Mouse (Mus musculus): Measurements from ENCODE around the gene Dpp4.
A peak's percentile ranks its signal among the peaks of the same experiment; 100 is the strongest.

The Dpp4 gene

GRCm38 (mm10) chr2:62362211-62362610 lies 49.8 kb downstream of the Dpp4 start:
- DNase-seq (ENCODE audit: low spot score in 2 of 2), result no peak

GRCm38 (mm10) chr2:62361514-62361913 lies 50.5 kb downstream of the Dpp4 start:
- no peak for DNase-seq (ENCODE audit: low spot score in 2 of 2)

DNA sequence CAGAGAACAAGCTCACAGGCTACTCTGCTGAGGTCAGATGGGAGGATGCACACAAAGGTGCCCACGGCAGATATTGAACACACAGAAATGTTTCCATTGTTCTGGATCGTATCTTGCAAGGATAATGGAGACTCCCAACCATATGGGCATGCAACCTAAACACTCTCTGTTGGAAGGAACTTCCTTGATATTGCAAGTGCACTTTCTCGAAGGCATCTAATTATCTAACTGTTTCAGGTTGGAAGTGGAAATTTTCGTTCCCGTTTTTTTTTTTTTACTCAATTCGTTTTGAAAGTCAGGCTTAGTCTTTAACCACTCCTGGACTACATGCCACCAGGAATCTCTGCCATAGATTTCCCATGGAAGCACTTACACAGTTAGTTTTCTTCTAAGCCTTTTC lies 51.2 kb downstream of the Dpp4 start:
- no peak for DNase-seq (ENCODE audit: low spot score in 2 of 2)

DNA sequence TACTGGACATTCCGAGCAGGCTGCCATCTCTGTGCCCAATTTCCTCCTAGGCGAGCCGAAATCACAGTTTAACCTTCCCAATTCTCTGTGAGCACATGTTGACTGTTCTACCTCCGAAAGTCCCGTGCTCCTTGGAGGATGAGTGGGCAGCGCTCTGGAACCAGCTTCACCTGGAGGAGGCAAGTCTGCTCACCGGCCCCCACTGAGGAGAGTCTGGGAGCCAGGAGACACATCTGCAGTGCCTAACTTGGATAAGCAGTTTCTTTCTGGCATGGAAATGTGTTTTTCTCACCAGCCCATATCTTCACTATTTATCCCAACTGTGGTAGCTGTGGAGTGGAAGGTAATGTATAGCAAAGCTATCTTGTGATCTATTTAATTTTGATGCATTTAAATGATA lies 54.8 kb downstream of the Dpp4 start:
- no peak for DNase-seq (ENCODE audit: low spot score in 2 of 2)

GRCm38 (mm10) chr2:62356606-62357005 lies 55.4 kb downstream of the Dpp4 start:
- no peak for DNase-seq (ENCODE audit: low spot score in 2 of 2)

DNA sequence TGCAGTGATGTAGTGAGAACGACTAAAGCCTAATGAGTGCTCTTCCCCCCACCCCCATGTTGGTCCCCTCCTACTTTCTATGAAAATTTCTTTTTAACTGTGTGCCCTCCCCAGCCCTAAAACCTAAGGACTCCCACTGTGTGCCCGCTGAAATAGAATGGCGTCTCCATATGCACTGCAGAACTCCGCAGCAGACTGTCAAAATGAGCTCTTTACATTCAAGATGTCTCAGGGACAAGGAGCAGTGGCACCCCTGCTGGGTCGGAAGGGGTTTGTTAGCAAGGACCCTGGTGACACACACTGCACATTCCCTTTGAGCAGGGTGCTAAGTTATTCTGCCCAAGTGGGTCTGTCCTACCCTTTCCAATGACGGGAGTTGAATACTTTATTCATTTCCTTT lies 56.3 kb downstream of the Dpp4 start:
- no peak for DNase-seq (ENCODE audit: low spot score in 2 of 2)

GRCm38 (mm10) chr2:62352035-62352434 lies 60.0 kb downstream of the Dpp4 start:
- no peak for DNase-seq (ENCODE audit: low spot score in 2 of 2)

- no peak for DNase-seq (ENCODE audit: low spot score in 2 of 2)
Observed at GRCm38 (mm10) chr2:62347762-62348161, 64.3 kb downstream of the Dpp4 start.

DNA sequence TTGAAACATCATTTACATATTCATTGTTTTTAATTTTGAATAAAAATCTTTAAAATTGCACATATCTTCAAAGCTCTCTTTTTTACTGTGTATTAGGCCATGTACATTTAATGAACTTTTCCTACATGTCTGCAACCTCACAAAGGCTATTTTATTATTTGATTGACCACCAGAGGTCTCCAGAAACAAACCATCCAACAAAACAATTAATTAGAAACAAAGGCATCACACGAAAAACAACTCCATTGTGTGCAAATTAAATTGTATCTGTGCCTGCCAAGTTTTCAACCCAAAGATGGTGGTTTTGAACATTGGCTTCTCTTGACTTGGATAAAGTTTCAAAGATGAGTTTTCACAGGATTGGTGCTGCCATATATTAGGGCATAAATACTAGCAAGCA lies 65.3 kb downstream of the Dpp4 start:
- DNase-seq (ENCODE audit: low spot score in 2 of 2), result no peak

- DNase-seq (ENCODE audit: low spot score in 2 of 2), result no peak
Observed at GRCm38 (mm10) chr2:62344367-62344766, 67.7 kb downstream of the Dpp4 start.

DNA sequence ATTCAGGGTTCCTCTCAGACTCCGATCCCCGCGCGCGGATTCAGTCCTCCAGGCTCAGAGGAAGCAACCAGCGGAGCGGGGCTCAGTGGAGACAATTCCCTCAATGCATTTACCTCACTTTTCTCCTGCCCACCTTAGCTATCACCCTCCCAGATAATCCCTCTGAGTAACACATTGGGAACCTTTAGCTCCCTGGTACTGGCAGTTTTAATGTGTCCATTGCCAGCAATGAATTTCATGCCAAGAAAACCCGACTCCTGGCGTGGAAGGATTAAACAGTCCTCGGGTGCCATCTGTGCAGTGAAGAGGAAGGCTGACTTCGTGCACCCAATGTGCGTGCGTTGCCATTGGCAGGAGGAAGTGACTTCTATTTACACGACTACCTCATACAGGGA lies 70.3 kb downstream of the Dpp4 start:
- peak in 1 of 2 experiments; percentile 45 for DNase-seq (ENCODE audit: low spot score in 2 of 2)

GRCm38 (mm10) chr2:62341061-62341733 lies 70.8 kb downstream of the Dpp4 start:
- DNase-seq (ENCODE audit: low spot score in 2 of 2), result no peak

GRCm38 (mm10) chr2:62339222-62339944 lies 72.6 kb downstream of the Dpp4 start:
- no peak for DNase-seq (ENCODE audit: low spot score in 2 of 2)

DNA sequence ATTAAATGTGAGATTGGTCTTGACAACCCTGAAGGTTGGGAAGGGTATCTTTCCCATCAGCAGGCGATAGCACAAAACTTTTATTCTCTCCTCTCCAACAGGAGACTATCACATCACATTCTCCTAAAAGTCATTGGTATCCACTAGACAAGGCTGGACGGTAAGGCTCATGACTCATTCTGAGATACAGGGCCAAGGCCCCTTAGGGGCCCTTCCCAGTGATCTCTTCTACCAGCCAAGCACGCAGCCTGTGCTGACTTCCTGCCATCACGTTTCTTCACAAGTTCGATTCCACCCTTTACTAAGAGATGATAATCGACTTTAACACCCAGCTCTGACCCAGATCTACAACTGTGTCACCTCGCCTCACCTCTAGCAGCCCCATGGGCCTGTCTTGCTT lies 74.9 kb downstream of the Dpp4 start:
- no peak for DNase-seq (ENCODE audit: low spot score in 2 of 2)

DNA sequence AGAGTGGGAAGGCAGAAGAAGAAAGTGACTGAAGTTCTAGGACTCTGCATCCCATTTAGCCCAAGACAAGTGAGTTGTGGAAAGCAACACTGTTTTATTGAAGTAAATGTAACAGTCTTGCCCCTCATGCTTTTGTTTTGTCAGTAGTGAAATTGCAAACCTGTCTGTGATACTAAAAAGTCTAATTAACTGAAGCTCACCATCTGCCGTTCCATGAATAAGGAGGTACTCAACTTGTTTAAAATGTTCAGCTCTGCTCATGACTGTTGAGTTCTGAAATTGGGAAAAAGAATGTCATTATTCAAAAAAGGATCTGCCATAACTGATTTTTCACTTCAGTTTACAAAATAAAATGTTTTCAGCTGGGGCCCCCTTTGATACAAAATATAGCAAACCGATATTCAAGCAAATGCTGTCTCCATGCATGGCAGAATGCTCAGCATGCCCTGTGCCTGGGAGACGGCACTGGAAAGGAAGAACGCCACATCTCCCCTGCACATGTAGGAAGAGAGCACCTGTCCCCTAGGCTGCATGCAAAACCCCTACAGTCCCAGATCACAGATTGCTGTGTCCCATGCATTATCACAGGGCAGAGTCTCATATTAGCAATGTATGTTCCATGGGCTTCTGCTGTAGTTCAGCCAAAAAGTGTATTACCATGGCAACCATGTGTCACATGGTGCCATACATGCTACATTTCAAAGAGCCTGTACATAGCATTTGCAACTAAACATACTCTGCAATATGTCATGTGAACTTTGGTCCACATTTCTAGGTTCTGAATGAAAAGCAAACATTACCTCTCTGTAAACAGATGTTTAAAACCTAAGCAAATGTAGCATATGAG lies 77.4 kb downstream of the Dpp4 start:
- no peak for DNase-seq (ENCODE audit: low spot score in 2 of 2)

DNA sequence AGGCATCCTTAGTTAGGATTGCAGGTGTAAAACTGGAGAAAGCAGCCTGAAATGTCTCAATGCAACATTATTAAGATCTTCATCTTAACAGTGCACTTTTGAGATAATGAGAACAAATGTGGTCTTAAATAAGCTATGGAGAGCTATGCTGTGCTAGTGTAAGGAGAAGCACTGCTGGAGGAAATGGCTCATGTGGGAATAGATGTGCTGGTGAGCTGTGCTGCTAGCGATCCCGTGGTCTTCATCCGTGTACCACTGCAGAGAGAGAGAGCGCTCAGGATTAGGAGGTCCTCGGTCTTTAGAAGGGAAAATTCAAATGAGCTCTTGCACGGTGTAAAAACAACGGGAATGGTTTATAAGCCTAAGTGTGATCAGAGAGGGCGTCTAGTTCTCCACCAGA lies 79.6 kb downstream of the Dpp4 start:
- DNase-seq (ENCODE audit: low spot score in 2 of 2), result no peak

DNA sequence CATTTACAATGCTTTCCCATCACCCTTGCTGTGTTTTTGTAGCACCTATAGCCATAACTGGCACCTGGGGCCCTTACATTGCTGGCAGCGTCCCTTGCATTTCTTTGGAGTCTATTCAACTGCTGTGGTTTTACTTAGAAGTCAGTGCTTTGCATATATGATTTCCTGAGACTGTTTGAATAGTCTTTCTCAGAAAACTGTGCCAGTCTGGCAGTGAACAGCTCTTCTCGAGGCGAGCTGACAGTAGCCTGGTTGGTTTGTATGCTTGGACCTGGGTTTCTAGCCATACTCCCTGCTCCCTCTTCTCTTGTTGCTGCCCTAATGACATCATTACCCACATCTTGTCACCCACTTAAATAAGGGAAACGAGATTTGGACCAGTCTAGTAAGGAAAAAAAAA lies 80.1 kb downstream of the Dpp4 start:
- no peak for DNase-seq (ENCODE audit: low spot score in 2 of 2)

- no peak for DNase-seq (ENCODE audit: low spot score in 2 of 2)
Observed at GRCm38 (mm10) chr2:62325388-62325787, 86.6 kb downstream of the Dpp4 start.

GRCm38 (mm10) chr2:62323078-62323637 lies 88.9 kb downstream of the Dpp4 start:
- no peak for DNase-seq (ENCODE audit: low spot score in 2 of 2)

- no peak for DNase-seq (ENCODE audit: low spot score in 2 of 2)
Observed at GRCm38 (mm10) chr2:62319489-62319888, 92.5 kb downstream of the Dpp4 start.

GRCm38 (mm10) chr2:62316930-62317329 lies 95.1 kb downstream of the Dpp4 start:
- DNase-seq (ENCODE audit: low spot score in 2 of 2), result no peak

GRCm38 (mm10) chr2:62307477-62307876 lies 104.6 kb downstream of the Dpp4 start:
- no peak for DNase-seq (ENCODE audit: low spot score in 2 of 2)

Measured in right cerebral cortex, postnatal 36 days (tissue).